Mouse (Mus musculus): ENCODE data around the gene Ptpa.
A peak's percentile ranks its signal among the peaks of the same experiment; 100 is the strongest.

Gene Ptpa

GRCm38 (mm10) chr2:30495909-30496861, 80.3 kb downstream of the Ptpa start:
- peak; percentile 47 for DNase-seq (ENCODE audit: extremely low read depth, low read depth, low spot score)
